Mouse (Mus musculus): ENCODE results near the gene Hdac11. TPM values are rescaled to one million over a fixed set of nuclear protein-coding genes. Genes with fewer than 3 reads are reported as not detected.

Hdac11 gene
- polyA plus RNA-seq, 1 experiment = 3.5 TPM

DNA sequence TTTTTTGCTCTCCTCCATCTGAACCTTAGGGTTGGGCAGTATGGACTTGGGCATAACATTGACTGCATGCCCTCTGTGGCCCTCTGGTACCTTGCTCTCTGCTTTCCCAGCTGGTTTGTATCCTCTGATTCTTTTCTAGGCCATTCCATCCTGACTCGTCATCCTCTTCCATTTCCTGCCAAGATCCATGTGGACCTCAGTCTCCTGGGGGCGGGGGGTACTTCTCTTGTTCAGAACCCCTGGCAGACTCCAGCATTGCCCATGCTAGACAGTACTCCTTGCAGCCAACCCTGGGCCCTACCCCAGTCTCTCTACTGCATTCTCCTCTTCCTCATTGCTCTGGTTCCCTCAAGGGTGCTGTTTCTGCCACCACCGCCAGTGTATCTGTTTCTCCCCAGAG is 36.0 kb downstream of the Hdac11 start:
- H3K27ac ChIP-seq (replicated peaks; ENCODE audit: low read depth, low read length) = no peak overlapping the region
- no peak overlapping the region for H3K4me3 ChIP-seq (ENCODE audit: insufficient read depth, low read depth, low read length)
- H3K4me1 ChIP-seq (ENCODE audit: control insufficient read depth, insufficient read depth, insufficient read length, low read length) = peaks cover 5% of the 10 kb centered on the region

DNA sequence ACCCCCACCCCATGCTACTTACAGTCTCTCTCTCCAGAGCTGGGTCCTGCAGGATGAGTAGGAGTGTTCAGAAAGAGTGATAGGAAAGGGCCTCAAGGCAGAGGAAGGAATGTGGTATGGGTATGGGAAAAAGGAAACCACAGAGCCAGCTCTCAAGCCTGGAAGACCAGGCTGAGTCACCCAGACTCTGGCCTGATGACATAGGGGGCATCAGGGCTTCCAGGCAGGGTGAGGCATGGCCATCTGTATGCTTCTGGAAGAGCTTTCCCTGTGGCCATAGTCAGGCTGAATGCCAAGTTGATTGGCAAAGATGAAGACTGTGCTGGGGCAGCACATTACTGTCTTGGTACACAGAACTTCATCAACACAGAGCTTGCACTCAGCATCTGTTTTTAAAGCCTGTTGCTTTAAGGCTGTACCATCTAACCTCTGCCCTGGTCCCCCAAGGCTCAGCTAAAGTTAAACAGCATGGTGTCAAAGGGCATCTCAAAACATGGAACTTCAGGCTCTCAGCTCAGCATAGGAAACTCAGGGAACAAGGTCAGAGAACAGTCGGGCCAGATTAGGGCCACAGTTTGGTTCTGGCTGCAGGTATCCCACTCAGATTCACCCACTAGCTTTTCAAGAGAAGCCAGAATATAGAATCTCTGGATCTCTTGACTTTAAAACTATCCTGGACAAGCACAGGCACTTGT is 36.5 kb downstream of the Hdac11 start:
- Histone ChIP-seq H3K4me3 (ENCODE audit: insufficient read depth, low read depth, low read length) (no peak overlapping the region), H3K4me1 (ENCODE audit: control insufficient read depth, insufficient read depth, insufficient read length, low read length) (no peaks in the 10 kb centered on the region), H3K27ac (replicated peaks; ENCODE audit: low read depth, low read length) (no peak overlapping the region)

DNA sequence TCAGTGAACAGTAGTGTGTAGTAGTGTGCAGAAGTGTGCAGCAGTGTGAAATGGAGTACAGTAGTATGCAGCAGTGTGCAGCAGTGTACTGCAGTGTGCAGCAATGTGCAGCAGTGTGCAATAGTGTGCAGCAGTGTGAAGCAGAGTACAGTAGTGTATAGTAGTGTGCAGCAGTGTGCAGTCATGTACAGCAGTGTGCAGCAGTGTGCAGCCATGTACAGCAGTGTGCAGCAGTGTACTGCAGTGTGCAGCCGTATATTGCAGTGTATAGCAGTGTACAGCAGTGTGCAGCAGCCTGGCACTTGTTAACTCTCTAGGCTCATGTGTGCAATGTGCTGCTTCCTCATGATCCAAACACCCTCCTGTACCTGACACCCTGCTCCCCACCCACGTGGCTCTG is 42.0 kb downstream of the Hdac11 start:
- Histone ChIP-seq H3K4me3 (ENCODE audit: insufficient read depth, low read depth, low read length) (no peak overlapping the region), H3K27ac (replicated peaks; ENCODE audit: low read depth, low read length) (no peak overlapping the region), H3K4me1 (ENCODE audit: control insufficient read depth, insufficient read depth, insufficient read length, low read length) (no peaks in the 10 kb centered on the region)

GRCm38 (mm10) chr6:91200429-91201188 is 44.1 kb downstream of the Hdac11 start:
- no peak overlapping the region for H3K4me3 ChIP-seq (ENCODE audit: insufficient read depth, low read depth, low read length)
- H3K27ac ChIP-seq (replicated peaks; ENCODE audit: low read depth, low read length) = no peak overlapping the region

DNA sequence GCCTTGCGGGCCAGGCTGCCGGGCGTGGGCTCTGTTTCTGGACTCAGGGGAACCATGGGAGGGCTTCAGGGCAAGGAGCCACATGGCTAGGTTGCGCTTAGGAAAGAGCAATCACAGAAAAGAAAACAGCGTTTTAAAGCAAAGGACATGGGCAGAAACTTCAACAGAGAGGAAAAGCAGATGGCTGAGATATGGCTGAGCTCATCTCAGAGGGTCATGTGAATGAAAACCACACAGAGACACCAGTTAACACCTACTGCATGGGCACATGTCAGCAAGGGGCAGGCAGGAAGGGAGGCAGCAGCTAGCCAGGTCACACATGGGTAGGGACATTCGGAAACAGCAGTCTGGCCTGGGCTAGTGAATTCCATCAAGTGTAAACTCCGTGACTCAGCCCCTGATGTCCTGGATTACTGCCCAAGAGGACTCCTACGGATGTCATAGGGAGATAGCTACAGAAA is 45.4 kb downstream of the Hdac11 start:
- no peak overlapping the region for H3K4me3 ChIP-seq (ENCODE audit: insufficient read depth, low read depth, low read length)
- H3K4me1 ChIP-seq (ENCODE audit: control insufficient read depth, insufficient read depth, insufficient read length, low read length) = no peaks in the 10 kb centered on the region
- no peak overlapping the region for H3K27ac ChIP-seq (replicated peaks; ENCODE audit: low read depth, low read length)

More at GRCm38 (mm10) chr6:91200429-91201188, 44.1 kb downstream of the Hdac11 start:
- H3K4me1 ChIP-seq (ENCODE audit: control insufficient read depth, insufficient read depth, insufficient read length, low read length) = no peaks in the 10 kb centered on the region

GRCm38 (mm10) chr6:91202571-91202970 is 46.1 kb downstream of the Hdac11 start:
- no peak overlapping the region for H3K27ac ChIP-seq (replicated peaks; ENCODE audit: low read depth, low read length)
- no peak overlapping the region for H3K4me3 ChIP-seq (ENCODE audit: insufficient read depth, low read depth, low read length)
- 0 out of 2 replicates have a peak, but pooled peaks cover 1% of the 10 kb centered on the region for H3K4me1 ChIP-seq (ENCODE audit: control insufficient read depth, insufficient read depth, insufficient read length, low read length)

DNA sequence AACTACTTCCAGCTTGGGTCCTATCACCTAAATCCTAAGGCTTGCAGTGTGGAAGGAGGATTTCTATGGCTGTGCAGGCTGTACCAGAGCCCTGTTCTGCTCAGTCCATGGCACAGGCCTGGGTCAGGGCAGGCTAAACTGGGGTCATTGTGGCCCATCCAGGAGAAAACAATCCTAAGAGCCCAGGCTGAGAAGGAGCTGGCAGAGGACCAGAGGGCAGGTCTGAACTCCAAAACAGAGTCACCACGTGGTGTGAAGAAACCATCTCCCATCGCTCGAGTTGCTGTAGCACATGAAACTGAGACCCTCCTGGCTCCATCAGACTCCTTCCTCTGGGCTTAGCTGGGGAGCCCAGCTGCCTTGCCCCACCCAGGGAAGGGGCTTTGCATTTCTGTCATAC is 48.9 kb downstream of the Hdac11 start:
- H3K27ac ChIP-seq (replicated peaks; ENCODE audit: low read depth, low read length) = no peak overlapping the region
- no peak overlapping the region for H3K4me3 ChIP-seq (ENCODE audit: insufficient read depth, low read depth, low read length)
- H3K4me1 ChIP-seq (ENCODE audit: control insufficient read depth, insufficient read depth, insufficient read length, low read length) = 0 out of 2 replicates have a peak, but pooled peaks cover 3% of the 10 kb centered on the region

DNA sequence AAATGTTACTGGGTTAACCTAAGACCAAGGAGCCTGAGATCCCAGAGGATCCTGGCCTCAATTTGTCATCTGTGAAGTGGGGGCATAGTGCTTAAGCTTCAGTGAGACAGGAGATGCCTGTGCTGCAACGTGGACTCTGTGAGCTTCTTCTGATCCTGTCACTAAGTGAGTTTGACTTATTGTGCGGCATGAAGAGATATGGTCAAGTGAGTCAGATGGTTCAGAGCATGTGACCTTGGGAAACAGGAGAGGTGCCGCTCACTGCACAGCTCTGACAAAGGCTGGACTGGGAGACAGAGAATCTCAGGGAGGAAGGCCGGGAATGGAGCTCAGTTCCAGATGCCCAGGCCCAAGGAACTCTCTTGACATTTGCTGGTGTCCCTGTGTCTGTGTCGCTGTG is 49.3 kb downstream of the Hdac11 start:
- Histone ChIP-seq H3K4me3 (ENCODE audit: insufficient read depth, low read depth, low read length) (no peak overlapping the region), H3K4me1 (ENCODE audit: control insufficient read depth, insufficient read depth, insufficient read length, low read length) (0 out of 2 replicates have a peak, but pooled peaks cover 3% of the 10 kb centered on the region), H3K27ac (replicated peaks; ENCODE audit: low read depth, low read length) (no peak overlapping the region)

DNA sequence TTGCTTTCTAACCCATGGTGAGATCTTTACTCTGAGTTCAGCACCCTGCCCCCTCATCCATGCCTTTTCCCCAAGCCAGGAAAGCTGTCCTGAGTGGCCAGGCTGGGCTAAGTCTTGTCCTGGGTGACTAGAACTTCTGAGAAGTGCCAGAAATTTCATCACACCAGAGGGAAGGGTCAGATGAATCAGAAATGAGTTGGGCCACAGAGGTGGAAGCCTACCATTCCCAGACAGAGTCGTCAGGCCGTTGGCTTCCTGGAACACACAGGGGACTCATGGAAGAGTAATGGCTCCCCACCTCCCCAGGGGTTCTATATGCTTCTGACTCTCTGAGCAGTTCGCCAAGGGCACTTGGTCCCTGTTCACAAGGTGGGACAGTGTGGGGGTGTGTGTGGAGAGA is 51.0 kb downstream of the Hdac11 start:
- 0 out of 2 replicates have a peak, but pooled peaks cover 3% of the 10 kb centered on the region for H3K4me1 ChIP-seq (ENCODE audit: control insufficient read depth, insufficient read depth, insufficient read length, low read length)
- no peak overlapping the region for H3K27ac ChIP-seq (replicated peaks; ENCODE audit: low read depth, low read length)
- H3K4me3 ChIP-seq (ENCODE audit: insufficient read depth, low read depth, low read length) = no peak overlapping the region

GRCm38 (mm10) chr6:91209780-91210179 is 53.3 kb downstream of the Hdac11 start:
- 0 out of 2 replicates have a peak, but pooled peaks cover 3% of the 10 kb centered on the region for H3K4me1 ChIP-seq (ENCODE audit: control insufficient read depth, insufficient read depth, insufficient read length, low read length)
- no peak overlapping the region for H3K4me3 ChIP-seq (ENCODE audit: insufficient read depth, low read depth, low read length)
- H3K27ac ChIP-seq (replicated peaks; ENCODE audit: low read depth, low read length) = no peak overlapping the region

DNA sequence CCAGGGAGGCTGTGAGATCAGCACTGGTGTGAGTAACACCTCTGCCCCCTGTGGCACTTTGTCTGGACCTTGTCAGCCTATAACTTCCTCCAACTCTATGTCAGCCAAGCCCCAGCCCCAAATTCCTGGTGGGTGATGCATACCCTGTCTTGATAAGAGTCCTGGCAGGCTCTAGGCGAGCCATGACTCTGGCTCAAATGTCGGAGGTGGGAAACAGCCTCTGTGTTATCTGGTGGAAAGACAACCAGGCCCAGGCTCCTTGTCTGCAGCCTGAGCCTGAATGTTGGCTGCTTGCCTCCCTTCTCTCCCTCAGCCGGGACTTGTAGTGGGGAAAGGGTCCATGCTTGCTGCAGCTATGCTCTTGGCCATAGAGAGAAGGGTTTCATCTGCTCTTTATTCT is 54.4 kb downstream of the Hdac11 start:
- Histone ChIP-seq H3K27ac (replicated peaks; ENCODE audit: low read depth, low read length) (no peak overlapping the region), H3K4me1 (ENCODE audit: control insufficient read depth, insufficient read depth, insufficient read length, low read length) (0 out of 2 replicates have a peak, but pooled peaks cover 3% of the 10 kb centered on the region), H3K4me3 (ENCODE audit: insufficient read depth, low read depth, low read length) (no peak overlapping the region)

- Histone ChIP-seq H3K27ac (replicated peaks; ENCODE audit: low read depth, low read length) (0 out of 2 replicates have a peak within 1 kb of the TSS, but pooled peaks have one; percentile 19), H3K4me3 (ENCODE audit: insufficient read depth, low read depth, low read length) (peak within 1 kb of the TSS; percentile 54), H3K4me1 (ENCODE audit: control insufficient read depth, insufficient read depth, insufficient read length, low read length) (peaks cover 10% of the 10 kb centered on the region; the same call in 1 of the 2 replicates)
Observed at GRCm38 (mm10) chr6:91212155-91212554, 55.7 kb downstream of the Hdac11 start, which contains the start of gene Fbln2. Gene Fbln2 (plus strand): TSS chr6:91212455.

DNA sequence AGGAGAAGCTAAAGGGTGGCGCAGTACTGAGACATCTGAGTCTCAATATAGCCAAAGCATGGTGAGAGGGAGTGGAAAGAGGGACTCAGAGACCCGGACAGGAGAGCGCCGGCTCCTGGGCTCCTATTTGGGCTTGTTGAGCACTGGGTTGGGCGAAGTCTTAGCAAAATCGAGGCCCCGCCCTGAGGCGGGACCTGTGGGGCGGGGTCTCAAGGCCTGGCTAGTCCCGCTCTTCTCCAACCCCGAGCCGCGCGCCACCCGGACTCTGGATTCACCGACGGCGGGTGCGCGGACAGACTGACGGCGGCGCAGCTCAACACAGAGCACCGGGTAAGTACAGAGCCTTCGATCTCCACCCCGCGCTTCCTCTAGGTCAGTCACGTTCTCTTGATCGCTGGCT is 56.1 kb downstream of the Hdac11 start:
- no peak overlapping the region for H3K27ac ChIP-seq (replicated peaks; ENCODE audit: low read depth, low read length)
- peak overlapping the region; percentile 54 for H3K4me3 ChIP-seq (ENCODE audit: insufficient read depth, low read depth, low read length)
- peaks cover 13% of the 10 kb centered on the region for H3K4me1 ChIP-seq (ENCODE audit: control insufficient read depth, insufficient read depth, insufficient read length, low read length)

DNA sequence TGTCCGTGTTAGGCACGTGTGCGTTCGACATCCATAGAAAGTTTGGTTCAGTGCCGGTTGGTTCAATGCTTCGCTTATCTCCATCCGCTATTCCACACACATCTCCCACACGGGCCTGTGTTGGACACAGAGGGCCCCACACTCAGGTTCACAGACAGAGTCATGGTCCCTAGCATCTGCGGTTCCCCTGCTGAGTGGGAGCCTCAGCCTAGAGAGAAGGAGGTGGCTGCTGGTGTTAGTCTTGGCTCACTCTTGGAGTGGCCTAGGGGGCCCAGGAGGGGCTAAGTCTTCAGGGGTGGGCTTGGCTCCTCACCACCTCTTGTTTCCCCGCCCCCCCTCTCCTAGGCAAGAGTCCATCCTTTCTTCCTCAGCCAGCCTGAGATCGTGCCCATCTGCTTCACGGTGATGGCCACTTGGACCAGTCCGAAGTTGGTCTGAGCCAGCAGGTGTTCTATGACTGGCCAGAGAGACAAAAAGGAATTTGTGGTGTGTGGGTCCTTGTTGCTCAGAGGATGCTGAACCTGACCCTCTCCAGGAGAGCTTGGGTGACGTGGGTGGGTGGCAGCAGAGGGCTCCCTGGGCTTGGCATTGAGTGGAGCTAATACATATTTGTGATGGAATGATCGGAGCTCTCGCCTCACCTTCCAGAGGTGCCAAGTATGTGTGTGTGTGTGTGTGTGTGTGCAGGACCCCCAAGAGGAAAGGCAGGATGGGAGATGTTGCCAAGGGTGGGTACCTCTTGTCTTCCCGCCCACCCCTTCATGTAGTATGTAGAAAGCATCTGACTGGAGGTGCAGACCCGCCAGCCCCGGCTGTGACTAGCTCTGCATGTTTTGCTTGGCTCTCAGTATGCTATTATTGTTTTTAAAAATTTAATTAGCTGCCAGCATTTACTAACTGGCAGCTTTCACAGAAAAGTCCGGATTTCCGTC is 57.1 kb downstream of the Hdac11 start:
- 0 out of 2 replicates have a peak overlapping the region, but pooled peaks have one; percentile 19 for H3K27ac ChIP-seq (replicated peaks; ENCODE audit: low read depth, low read length)
- H3K4me3 ChIP-seq (ENCODE audit: insufficient read depth, low read depth, low read length) = peak overlapping the region; percentile 54
- peaks cover 15% of the 10 kb centered on the region for H3K4me1 ChIP-seq (ENCODE audit: control insufficient read depth, insufficient read depth, insufficient read length, low read length)

Measured in brown adipose tissue, adult 24 weeks (tissue).